Mouse (Mus musculus): ENCODE measurements around the gene Tnfrsf25. TPM values are rescaled to one million over a fixed set of nuclear protein-coding genes. Genes with fewer than 3 reads are reported as not detected.
A peak's percentile ranks its signal among the peaks of the same experiment; 100 is the strongest.

Gene Tnfrsf25
- total and polyA plus RNA-seq, 2 experiments from 2014 or later: 0.19 to 1.4 TPM

- Histone ChIP-seq H3K9me3 (ENCODE audit: low read length) (no peaks in the 10 kb centered on the region), H3K9ac (no peak overlapping the region), H3K4me2 (ENCODE audit: low read depth) (no peak overlapping the region), H3K27ac (ENCODE audit: low read depth, low read length) (no peak overlapping the region), H3K4me1 (ENCODE audit: insufficient read depth) (peaks cover 8% of the 10 kb centered on the region), H3K36me3 (ENCODE audit: insufficient read depth) (no peaks in the 10 kb centered on the region), H3K4me3 (ENCODE audit: low read depth, low read length) (no peak overlapping the region), H3K27me3 (ENCODE audit: insufficient read depth, low read length) (peaks cover 48% of the 10 kb centered on the region)
- ATAC-seq (no peak), DNase-seq (no peak)
- TF ChIP-seq CTCF (IDR thresholded peaks at IDR 0.05; ENCODE audit: low read depth): peak; percentile 61
Observed at GRCm38 (mm10) chr4:152134507-152134906, 18.8 kb downstream of the Tnfrsf25 start.

- H3K9ac ChIP-seq: no peak overlapping the region
- WGBS: 80% methylated on average over 12 of the region's 12 CpGs
- ATAC-seq: no peak
- H3K36me3 ChIP-seq (ENCODE audit: insufficient read depth): no peaks in the 10 kb centered on the region
- no peak overlapping the region for H3K27ac ChIP-seq (ENCODE audit: low read depth, low read length)
- TF ChIP-seq CTCF (IDR thresholded peaks at IDR 0.05; ENCODE audit: low read depth): no peak
- no peaks in the 10 kb centered on the region for H3K9me3 ChIP-seq (ENCODE audit: low read length)
- H3K4me3 ChIP-seq (ENCODE audit: low read depth, low read length): no peak overlapping the region
- H3K27me3 ChIP-seq (ENCODE audit: insufficient read depth, low read length): peaks cover 40% of the 10 kb centered on the region
- DNase-seq: no peak
- H3K4me2 ChIP-seq (ENCODE audit: low read depth): no peak overlapping the region
- peaks cover 8% of the 10 kb centered on the region for H3K4me1 ChIP-seq (ENCODE audit: insufficient read depth)
Observed at GRCm38 (mm10) chr4:152135363-152135762, 19.6 kb downstream of the Tnfrsf25 start.

GRCm38 (mm10) chr4:152136112-152136875 is 20.6 kb downstream of the Tnfrsf25 start:
- 21% methylated on average over 6 of the region's 6 CpGs for WGBS
- no peak overlapping the region for H3K9ac ChIP-seq
- H3K36me3 ChIP-seq (ENCODE audit: insufficient read depth): no peaks in the 10 kb centered on the region
- H3K27me3 ChIP-seq (ENCODE audit: insufficient read depth, low read length): peaks cover 30% of the 10 kb centered on the region
- peak; percentile 62 for TF ChIP-seq CTCF (IDR thresholded peaks at IDR 0.05; ENCODE audit: low read depth)
- DNase-seq (no peak), ATAC-seq (no peak)
- H3K4me1 ChIP-seq (ENCODE audit: insufficient read depth): peaks cover 8% of the 10 kb centered on the region
- no peak overlapping the region for H3K4me2 ChIP-seq (ENCODE audit: low read depth)
- no peak overlapping the region for H3K27ac ChIP-seq (ENCODE audit: low read depth, low read length)
- no peak overlapping the region for H3K4me3 ChIP-seq (ENCODE audit: low read depth, low read length)
- H3K9me3 ChIP-seq (ENCODE audit: low read length): no peaks in the 10 kb centered on the region

- no peak overlapping the region for H3K4me2 ChIP-seq (ENCODE audit: low read depth)
- no peaks in the 10 kb centered on the region for H3K9me3 ChIP-seq (ENCODE audit: low read length)
- ATAC-seq (no peak), DNase-seq (no peak)
- H3K27me3 ChIP-seq (ENCODE audit: insufficient read depth, low read length): peaks cover 27% of the 10 kb centered on the region
- no peaks in the 10 kb centered on the region for H3K36me3 ChIP-seq (ENCODE audit: insufficient read depth)
- no peak for TF ChIP-seq CTCF (IDR thresholded peaks at IDR 0.05; ENCODE audit: low read depth)
- no peak overlapping the region for H3K4me3 ChIP-seq (ENCODE audit: low read depth, low read length)
- peaks cover 8% of the 10 kb centered on the region for H3K4me1 ChIP-seq (ENCODE audit: insufficient read depth)
- no peak overlapping the region for H3K27ac ChIP-seq (ENCODE audit: low read depth, low read length)
- no peak overlapping the region for H3K9ac ChIP-seq
- WGBS: 94% methylated on average over 2 of the region's 2 CpGs
Observed at GRCm38 (mm10) chr4:152136876-152137250, 21.1 kb downstream of the Tnfrsf25 start.

GRCm38 (mm10) chr4:152138497-152139260 is 22.9 kb downstream of the Tnfrsf25 start:
- H3K9ac ChIP-seq: 0 out of 2 replicates have a peak overlapping the region, but pooled peaks have one; percentile 14

GRCm38 (mm10) chr4:152140441-152140840 is 24.7 kb downstream of the Tnfrsf25 start:
- Histone ChIP-seq H3K27ac (ENCODE audit: low read depth, low read length) (no peak overlapping the region), H3K9me3 (ENCODE audit: low read length) (no peaks in the 10 kb centered on the region), H3K4me3 (ENCODE audit: low read depth, low read length) (no peak overlapping the region), H3K4me2 (ENCODE audit: low read depth) (no peak overlapping the region), H3K27me3 (ENCODE audit: insufficient read depth, low read length) (peaks cover 5% of the 10 kb centered on the region; the same call in 1 of the 2 replicates), H3K36me3 (ENCODE audit: insufficient read depth) (no peaks in the 10 kb centered on the region), H3K9ac (no peak overlapping the region), H3K4me1 (ENCODE audit: insufficient read depth) (peaks cover 8% of the 10 kb centered on the region)
- ATAC-seq: no peak
- TF ChIP-seq CTCF (IDR thresholded peaks at IDR 0.05; ENCODE audit: low read depth): peak; percentile 68
- 30% methylated on average over 6 of the region's 6 CpGs for WGBS
- peak; percentile 43 for DNase-seq

More at GRCm38 (mm10) chr4:152138497-152139260, 22.9 kb downstream of the Tnfrsf25 start:
- Histone ChIP-seq H3K36me3 (ENCODE audit: insufficient read depth) (no peaks in the 10 kb centered on the region), H3K4me1 (ENCODE audit: insufficient read depth) (peaks cover 8% of the 10 kb centered on the region), H3K4me2 (ENCODE audit: low read depth) (peak overlapping the region; percentile 63), H3K9me3 (ENCODE audit: low read length) (no peaks in the 10 kb centered on the region), H3K27ac (ENCODE audit: low read depth, low read length) (no peak overlapping the region), H3K4me3 (ENCODE audit: low read depth, low read length) (peak overlapping the region; percentile 35), H3K27me3 (ENCODE audit: insufficient read depth, low read length) (peaks cover 14% of the 10 kb centered on the region)
- TF ChIP-seq CTCF (IDR thresholded peaks at IDR 0.05; ENCODE audit: low read depth): peak; percentile 84
- DNase-seq (peak; percentile 63), ATAC-seq (peak; percentile 74)
- 4% methylated on average over 50 of the region's 51 CpGs for WGBS

All from forebrain, postnatal 0 days (tissue).